Mouse (Mus musculus): ENCODE results near the gene Sh2b2. TPM values are rescaled to one million over a fixed set of nuclear protein-coding genes. Genes with fewer than 3 reads are reported as not detected.

The Sh2b2 gene
- polyA plus RNA-seq, 1 experiment from 2014 or later: 24.9 TPM

GRCm38 (mm10) chr5:136201832-136202231 lies 44.5 kb downstream of the Sh2b2 start:
- H3K4me3 ChIP-seq (ENCODE audit: low read depth, low read length): no peak overlapping the region
- H3K4me2 ChIP-seq (ENCODE audit: low read length): no peak overlapping the region
- no peak overlapping the region for H3K9ac ChIP-seq (ENCODE audit: low read depth, low read length)
- H3K27me3 ChIP-seq (ENCODE audit: control insufficient read depth, insufficient read depth, low read depth, low read length): no peaks in the 10 kb centered on the region
- 26% methylated on average over 7 of the region's 7 CpGs for WGBS
- H3K4me1 ChIP-seq (ENCODE audit: control insufficient read depth, insufficient read depth, low read length): peaks cover 13% of the 10 kb centered on the region
- no peak overlapping the region for H3K27ac ChIP-seq (ENCODE audit: low read length)
- 0 out of 2 replicates have a peak, but pooled peaks cover 2% of the 10 kb centered on the region for H3K36me3 ChIP-seq (ENCODE audit: control insufficient read depth, insufficient read depth, low read length)
- H3K9me3 ChIP-seq (replicated peaks; ENCODE audit: control insufficient read depth, low read length, poor library complexity, severe bottlenecking): no peaks in the 10 kb centered on the region
- ATAC-seq: peak; percentile 22; the same call in 1 of the 2 replicates

GRCm38 (mm10) chr5:136199526-136199925 lies 46.8 kb downstream of the Sh2b2 start:
- 21% methylated on average over 11 of the region's 11 CpGs for WGBS
- H3K4me1 ChIP-seq (ENCODE audit: control insufficient read depth, insufficient read depth, low read length): peaks cover 13% of the 10 kb centered on the region
- no peak for ATAC-seq
- no peaks in the 10 kb centered on the region for H3K9me3 ChIP-seq (replicated peaks; ENCODE audit: control insufficient read depth, low read length, poor library complexity, severe bottlenecking)
- H3K9ac ChIP-seq (ENCODE audit: low read depth, low read length): peak overlapping the region; percentile 81
- H3K27me3 ChIP-seq (ENCODE audit: control insufficient read depth, insufficient read depth, low read depth, low read length): no peaks in the 10 kb centered on the region
- H3K4me3 ChIP-seq (ENCODE audit: low read depth, low read length): peak overlapping the region; percentile 92
- peaks cover 15% of the 10 kb centered on the region for H3K36me3 ChIP-seq (ENCODE audit: control insufficient read depth, insufficient read depth, low read length)
- H3K4me2 ChIP-seq (ENCODE audit: low read length): peak overlapping the region; percentile 69
- no peak overlapping the region for H3K27ac ChIP-seq (ENCODE audit: low read length)

DNA sequence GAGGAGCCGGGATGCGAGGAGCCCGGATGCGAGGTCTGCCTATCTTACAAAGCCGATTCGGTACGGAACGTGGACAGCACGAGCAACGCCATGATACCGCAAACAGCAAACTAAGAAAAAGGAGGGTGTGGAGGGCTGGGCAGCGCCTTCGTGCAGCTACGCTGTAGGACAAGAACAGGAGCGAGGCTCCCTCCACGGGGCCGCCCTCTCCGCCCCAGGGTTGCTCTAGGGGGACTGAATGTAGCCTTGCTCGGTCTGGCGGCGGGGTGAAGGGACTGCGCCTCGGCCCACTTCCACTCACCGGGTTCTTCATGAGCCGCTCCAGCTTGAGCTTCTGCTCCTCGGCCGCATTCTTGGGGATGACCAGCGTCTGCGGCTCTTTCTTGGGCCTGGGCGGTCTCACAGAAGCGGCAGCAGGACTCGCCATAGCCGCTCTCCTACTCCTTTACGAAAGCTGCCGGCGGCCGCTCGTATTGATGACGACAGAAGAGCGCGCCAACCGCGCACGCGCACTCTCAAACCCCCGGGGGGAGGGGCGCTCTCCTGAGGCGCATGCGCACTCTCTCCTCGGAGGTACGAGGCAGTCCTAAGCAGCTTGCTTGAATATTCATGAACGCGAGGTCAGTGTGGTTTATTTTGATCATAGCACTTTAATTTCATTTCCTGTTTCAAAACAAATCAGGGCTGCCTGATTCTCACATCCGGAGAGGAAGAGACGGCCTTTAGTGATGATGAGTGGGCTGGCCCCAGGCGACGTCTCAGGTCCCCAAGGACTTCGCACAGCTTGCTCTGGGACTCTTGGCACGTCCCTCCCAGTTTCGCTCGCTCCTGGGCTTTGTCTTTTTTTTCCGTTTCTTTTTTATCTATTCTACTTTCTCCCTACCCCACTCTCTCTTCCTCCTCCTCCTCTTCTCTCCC lies 47.6 kb downstream of the Sh2b2 start, which contains the start of gene Prkrip1:
Prkrip1 (minus strand) TSS at position 490 of the 918 bp plus-strand sequence.
- H3K4me3 ChIP-seq (ENCODE audit: low read depth, low read length): peak within 1 kb of the TSS; percentile 92
- under 1% methylated on average over 62 of the region's 62 CpGs for WGBS
- peaks cover 21% of the 10 kb centered on the region for H3K36me3 ChIP-seq (ENCODE audit: control insufficient read depth, insufficient read depth, low read length)
- no peaks in the 10 kb centered on the region for H3K27me3 ChIP-seq (ENCODE audit: control insufficient read depth, insufficient read depth, low read depth, low read length)
- no peaks in the 10 kb centered on the region for H3K9me3 ChIP-seq (replicated peaks; ENCODE audit: control insufficient read depth, low read length, poor library complexity, severe bottlenecking)
- peak; percentile 84 for ATAC-seq
- H3K4me2 ChIP-seq (ENCODE audit: low read length): peak within 1 kb of the TSS; percentile 90
- peak within 1 kb of the TSS; percentile 83 for H3K27ac ChIP-seq (ENCODE audit: low read length)
- peaks cover 13% of the 10 kb centered on the region for H3K4me1 ChIP-seq (ENCODE audit: control insufficient read depth, insufficient read depth, low read length)
- peak within 1 kb of the TSS; percentile 88 for H3K9ac ChIP-seq (ENCODE audit: low read depth, low read length)

- WGBS: 90% methylated on average over 7 of the region's 7 CpGs
These were observed 54.5 kb downstream of the Sh2b2 start for GRCm38 (mm10) chr5:136191870-136192269.

DNA sequence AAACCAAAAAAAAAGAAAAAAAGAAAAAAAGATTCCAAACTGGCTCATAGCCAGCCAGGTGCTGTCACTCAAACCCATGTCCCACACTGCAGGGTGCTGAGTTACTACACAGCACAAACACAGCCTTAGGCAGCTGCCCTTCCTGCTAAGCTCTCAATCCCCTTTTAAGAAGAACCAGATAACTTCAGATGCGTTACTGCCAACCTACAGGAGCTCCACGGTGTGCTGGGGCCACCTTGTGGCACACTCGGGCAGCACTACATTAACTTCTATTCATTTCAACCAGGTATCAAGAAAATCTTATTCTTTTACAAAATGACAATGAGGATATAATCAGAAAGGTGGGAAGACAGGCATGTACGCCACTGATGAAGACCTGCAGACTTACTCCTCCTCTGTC lies 59.6 kb downstream of the Sh2b2 start:
- H3K9me3 ChIP-seq (replicated peaks; ENCODE audit: control insufficient read depth, low read length, poor library complexity, severe bottlenecking): no peaks in the 10 kb centered on the region
- no peak overlapping the region for H3K9ac ChIP-seq (ENCODE audit: low read depth, low read length)
- peaks cover 12% of the 10 kb centered on the region for H3K36me3 ChIP-seq (ENCODE audit: control insufficient read depth, insufficient read depth, low read length)
- ATAC-seq: peak; percentile 62; the same call in 1 of the 2 replicates
- H3K27ac ChIP-seq (ENCODE audit: low read length): no peak overlapping the region
- H3K4me1 ChIP-seq (ENCODE audit: control insufficient read depth, insufficient read depth, low read length): no peaks in the 10 kb centered on the region
- H3K27me3 ChIP-seq (ENCODE audit: control insufficient read depth, insufficient read depth, low read depth, low read length): no peaks in the 10 kb centered on the region
- no peak overlapping the region for H3K4me2 ChIP-seq (ENCODE audit: low read length)
- 35% methylated on average over 4 of the region's 4 CpGs for WGBS
- no peak overlapping the region for H3K4me3 ChIP-seq (ENCODE audit: low read depth, low read length)

More at GRCm38 (mm10) chr5:136191870-136192269, 54.5 kb downstream of the Sh2b2 start:
- Histone ChIP-seq H3K4me2 (ENCODE audit: low read length) (no peak overlapping the region), H3K9me3 (replicated peaks; ENCODE audit: control insufficient read depth, low read length, poor library complexity, severe bottlenecking) (no peaks in the 10 kb centered on the region), H3K27me3 (ENCODE audit: control insufficient read depth, insufficient read depth, low read depth, low read length) (no peaks in the 10 kb centered on the region), H3K36me3 (ENCODE audit: control insufficient read depth, insufficient read depth, low read length) (peaks cover 40% of the 10 kb centered on the region), H3K4me3 (ENCODE audit: low read depth, low read length) (no peak overlapping the region), H3K4me1 (ENCODE audit: control insufficient read depth, insufficient read depth, low read length) (no peaks in the 10 kb centered on the region), H3K9ac (ENCODE audit: low read depth, low read length) (no peak overlapping the region), H3K27ac (ENCODE audit: low read length) (no peak overlapping the region)
- ATAC-seq: no peak

GRCm38 (mm10) chr5:136183766-136184165 lies 62.6 kb downstream of the Sh2b2 start:
- WGBS: 94% methylated on average over 7 of the region's 7 CpGs
- Histone ChIP-seq H3K27me3 (ENCODE audit: control insufficient read depth, insufficient read depth, low read depth, low read length) (no peaks in the 10 kb centered on the region), H3K9ac (ENCODE audit: low read depth, low read length) (no peak overlapping the region), H3K4me1 (ENCODE audit: control insufficient read depth, insufficient read depth, low read length) (no peaks in the 10 kb centered on the region), H3K4me2 (ENCODE audit: low read length) (no peak overlapping the region), H3K27ac (ENCODE audit: low read length) (no peak overlapping the region), H3K4me3 (ENCODE audit: low read depth, low read length) (no peak overlapping the region), H3K36me3 (ENCODE audit: control insufficient read depth, insufficient read depth, low read length) (peaks cover 26% of the 10 kb centered on the region), H3K9me3 (replicated peaks; ENCODE audit: control insufficient read depth, low read length, poor library complexity, severe bottlenecking) (no peaks in the 10 kb centered on the region)
- ATAC-seq: no peak

- no peaks in the 10 kb centered on the region for H3K4me1 ChIP-seq (ENCODE audit: control insufficient read depth, insufficient read depth, low read length)
- no peak overlapping the region for H3K4me3 ChIP-seq (ENCODE audit: low read depth, low read length)
- no peaks in the 10 kb centered on the region for H3K9me3 ChIP-seq (replicated peaks; ENCODE audit: control insufficient read depth, low read length, poor library complexity, severe bottlenecking)
- H3K36me3 ChIP-seq (ENCODE audit: control insufficient read depth, insufficient read depth, low read length): peaks cover 28% of the 10 kb centered on the region
- WGBS: 96% methylated on average over 4 of the region's 4 CpGs
- H3K27ac ChIP-seq (ENCODE audit: low read length): no peak overlapping the region
- no peak overlapping the region for H3K4me2 ChIP-seq (ENCODE audit: low read length)
- H3K27me3 ChIP-seq (ENCODE audit: control insufficient read depth, insufficient read depth, low read depth, low read length): no peaks in the 10 kb centered on the region
- H3K9ac ChIP-seq (ENCODE audit: low read depth, low read length): no peak overlapping the region
- no peak for ATAC-seq
These were observed 63.5 kb downstream of the Sh2b2 start for GRCm38 (mm10) chr5:136182830-136183229.

GRCm38 (mm10) chr5:136182049-136182448 lies 64.3 kb downstream of the Sh2b2 start:
- WGBS: 90% methylated on average over 6 of the region's 6 CpGs
- Histone ChIP-seq H3K4me1 (ENCODE audit: control insufficient read depth, insufficient read depth, low read length) (no peaks in the 10 kb centered on the region), H3K36me3 (ENCODE audit: control insufficient read depth, insufficient read depth, low read length) (peaks cover 28% of the 10 kb centered on the region), H3K4me2 (ENCODE audit: low read length) (no peak overlapping the region), H3K9ac (ENCODE audit: low read depth, low read length) (no peak overlapping the region), H3K27me3 (ENCODE audit: control insufficient read depth, insufficient read depth, low read depth, low read length) (no peaks in the 10 kb centered on the region), H3K9me3 (replicated peaks; ENCODE audit: control insufficient read depth, low read length, poor library complexity, severe bottlenecking) (no peaks in the 10 kb centered on the region), H3K27ac (ENCODE audit: low read length) (no peak overlapping the region), H3K4me3 (ENCODE audit: low read depth, low read length) (no peak overlapping the region)
- no peak for ATAC-seq

- H3K4me2 ChIP-seq (ENCODE audit: low read length): no peak overlapping the region
- H3K4me3 ChIP-seq (ENCODE audit: low read depth, low read length): no peak overlapping the region
- ATAC-seq: no peak
- H3K9me3 ChIP-seq (replicated peaks; ENCODE audit: control insufficient read depth, low read length, poor library complexity, severe bottlenecking): no peaks in the 10 kb centered on the region
- H3K9ac ChIP-seq (ENCODE audit: low read depth, low read length): no peak overlapping the region
- H3K27ac ChIP-seq (ENCODE audit: low read length): no peak overlapping the region
- 89% methylated on average over 6 of the region's 6 CpGs for WGBS
- no peaks in the 10 kb centered on the region for H3K27me3 ChIP-seq (ENCODE audit: control insufficient read depth, insufficient read depth, low read depth, low read length)
- no peaks in the 10 kb centered on the region for H3K4me1 ChIP-seq (ENCODE audit: control insufficient read depth, insufficient read depth, low read length)
- H3K36me3 ChIP-seq (ENCODE audit: control insufficient read depth, insufficient read depth, low read length): peaks cover 28% of the 10 kb centered on the region
These were observed 65.2 kb downstream of the Sh2b2 start for GRCm38 (mm10) chr5:136181197-136181596.
